Mouse (Mus musculus): ENCODE results near the gene Yipf2. TPM values are rescaled to one million over a fixed set of nuclear protein-coding genes. Genes with fewer than 3 reads are reported as not detected.

Gene Yipf2
- 29.0 and 33.8 TPM in 2 replicates for polyA plus RNA-seq (2012; rRNA removed)

DNA sequence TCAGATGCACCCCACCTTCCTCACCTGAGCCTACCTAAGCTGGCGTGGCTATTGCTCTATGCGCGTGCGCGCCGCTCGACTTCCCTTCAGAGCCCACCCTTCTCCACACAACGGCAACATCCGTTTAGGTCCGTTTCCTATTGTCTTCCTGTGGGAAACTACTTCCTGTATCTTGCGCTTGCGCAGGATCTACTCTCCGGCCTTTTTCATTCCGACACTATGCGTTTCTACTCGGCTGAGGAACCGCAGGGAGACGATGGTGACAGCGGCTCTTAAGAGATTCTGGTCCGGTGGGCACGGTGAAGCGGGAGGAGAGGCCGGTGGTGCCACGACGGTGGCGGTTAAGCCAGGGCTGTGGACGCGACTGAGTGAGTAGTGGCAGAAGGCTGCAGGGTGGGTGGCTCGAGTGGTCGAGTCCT, at the start of gene Yipf2, which contains the start of gene Timm29:
TSS of gene Yipf2 (minus strand) at position 126 of the 419 bp plus-strand sequence.
TSS of gene Timm29 (plus strand) at position 20 of the 419 bp plus-strand sequence.

DNA sequence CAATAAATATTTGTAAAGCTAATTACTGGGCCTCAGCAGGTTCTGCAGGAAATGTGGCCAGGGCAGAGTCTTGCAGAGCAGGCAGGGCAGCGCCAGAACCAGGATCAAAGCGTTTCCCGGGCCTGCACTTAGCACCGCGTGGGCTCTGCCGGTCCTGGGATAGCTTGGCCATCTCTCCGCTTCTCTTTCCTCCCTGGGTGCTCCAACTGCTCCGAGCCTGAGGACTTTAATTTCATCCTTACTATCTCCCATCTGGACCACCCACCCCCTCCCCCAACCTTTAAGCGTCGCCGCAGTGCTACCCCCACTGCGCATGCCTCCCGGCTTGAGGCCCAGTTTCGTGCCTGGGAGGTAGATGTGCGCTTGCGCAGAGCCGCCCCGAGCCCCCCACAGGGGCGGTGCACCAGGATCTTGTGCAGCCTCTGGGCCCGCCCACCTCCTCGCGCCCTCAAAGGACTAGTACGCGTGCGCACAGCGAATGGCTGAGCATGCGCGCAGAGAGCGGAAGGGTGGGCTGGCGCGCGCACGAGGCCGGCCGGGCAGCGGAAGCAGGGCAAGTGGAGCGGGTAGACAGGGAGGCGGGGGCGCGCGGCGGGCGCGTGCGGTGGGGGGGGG, 23.1 kb upstream of the Yipf2 start, which contains the start of gene Smarca4:
TSS of gene Smarca4 (plus strand) at position 553 of the 615 bp plus-strand sequence.

DNA sequence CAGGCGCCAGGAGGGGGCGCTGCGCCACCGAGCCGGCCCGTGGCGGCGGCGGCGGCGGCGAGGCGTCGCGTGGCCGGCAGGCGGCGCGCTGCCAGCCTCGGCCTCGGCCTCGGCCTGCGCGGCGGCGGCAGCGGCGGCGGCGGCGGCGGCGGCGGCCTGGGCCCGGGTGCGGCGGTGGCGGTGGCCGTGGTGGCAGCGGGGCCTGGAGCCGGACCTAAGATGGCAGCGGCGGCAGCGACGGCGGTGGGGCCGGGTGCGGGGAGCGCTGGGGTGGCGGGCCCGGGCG, 45.9 kb downstream of the Yipf2 start, which contains the start of gene Carm1:
TSS of gene Carm1 (plus strand) at position 106 of the 286 bp plus-strand sequence.

Other genes with a start within 250 kb of the Yipf2 start
- gene Ilf3, start 225.0 kb downstream of the Yipf2 start, polyA plus RNA-seq (2012; rRNA removed), result 12.5 and 13.0 TPM in 2 replicates
- 20.1 and 21.8 TPM in 2 replicates for gene Qtrt1, start 181.0 kb downstream of the Yipf2 start, polyA plus RNA-seq (2012; rRNA removed)
- gene Dnm2, start 167.9 kb downstream of the Yipf2 start, polyA plus RNA-seq (2012; rRNA removed), result 188 and 243 TPM in 2 replicates
- 8.8 and 13.1 TPM in 2 replicates for gene Tmed1, start 82.6 kb downstream of the Yipf2 start, polyA plus RNA-seq (2012; rRNA removed)
- gene AB124611, start 66.7 kb downstream of the Yipf2 start, polyA plus RNA-seq (2012; rRNA removed), result 2.5 and 2.6 TPM in 2 replicates
- 32.1 and 34.8 TPM in 2 replicates for gene Carm1, start 45.9 kb downstream of the Yipf2 start, polyA plus RNA-seq (2012; rRNA removed)
- gene Timm29, start 106 bp downstream of the Yipf2 start, polyA plus RNA-seq (2012; rRNA removed), result 9.2 and 11.1 TPM in 2 replicates
- 17.6 and 21.7 TPM in 2 replicates for gene Smarca4, start 23.3 kb upstream of the Yipf2 start, polyA plus RNA-seq (2012; rRNA removed)
- 30.2 and 35.2 TPM in 2 replicates for gene Ldlr, start 130.7 kb upstream of the Yipf2 start, polyA plus RNA-seq (2012; rRNA removed)
- 3.7 and 4.8 TPM in 2 replicates for gene Spc24, start 167.5 kb upstream of the Yipf2 start, polyA plus RNA-seq (2012; rRNA removed)
- gene Kank2, start 205.9 kb upstream of the Yipf2 start, polyA plus RNA-seq (2012; rRNA removed), result 25.1 and 27.5 TPM in 2 replicates
- gene Angptl8, start 242.7 kb upstream of the Yipf2 start, polyA plus RNA-seq (2012; rRNA removed), result 3.4 and 4.1 TPM in 2 replicates

Data from stomach, adult 2 months (tissue).